Mouse (Mus musculus): ENCODE measurements at regions not wholly inside any gene's neighbourhood (a gene's known extent, or its start where the extent isn't known, plus 50 kb on each side); places are given as distances from the start of the nearest gene placed in this dataset.

GRCm38 (mm10) chr4:12647732-12648131 lies 475.9 kb upstream of the Fam92a start:
- Histone ChIP-seq H3K27ac (ENCODE audit: insufficient read depth, low read length) (no peak overlapping the region), H3K4me1 (ENCODE audit: control insufficient read depth, insufficient read depth, low read length) (no peaks in the 10 kb centered on the region), H3K4me3 (ENCODE audit: insufficient read depth, low read length) (no peak overlapping the region)
- no peak for TF ChIP-seq POLR2A (IDR thresholded peaks at IDR 0.05; ENCODE audit: low read depth, low read length)
- TF ChIP-seq CTCF (IDR thresholded peaks at IDR 0.05; ENCODE audit: borderline replicate concordance, insufficient read depth, low read length): no peak

DNA sequence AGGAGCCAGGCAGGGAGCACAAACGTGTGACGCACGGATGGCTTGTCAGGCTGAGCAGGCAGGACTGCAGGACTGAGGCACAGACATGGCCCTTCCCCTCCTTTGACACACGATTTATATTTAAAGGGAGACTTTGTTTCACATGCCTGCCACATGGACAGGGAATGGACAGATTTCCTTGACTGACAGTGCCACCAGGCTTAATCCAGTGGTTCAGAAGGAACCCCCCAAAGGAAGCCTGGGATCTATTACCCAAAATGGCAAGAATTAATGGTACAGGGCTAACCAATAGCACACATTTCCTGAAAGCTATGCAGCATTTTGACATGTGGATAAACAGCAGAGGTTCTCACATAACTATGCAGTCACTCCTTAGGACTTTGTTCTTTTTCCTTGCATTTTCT lies 470.7 kb upstream of the Fam92a start:
- Histone ChIP-seq H3K4me3 (ENCODE audit: insufficient read depth, low read length) (no peak overlapping the region), H3K27ac (ENCODE audit: insufficient read depth, low read length) (no peak overlapping the region), H3K4me1 (ENCODE audit: control insufficient read depth, insufficient read depth, low read length) (no peaks in the 10 kb centered on the region)
- TF ChIP-seq POLR2A (IDR thresholded peaks at IDR 0.05; ENCODE audit: low read depth, low read length): no peak
- no peak for TF ChIP-seq CTCF (IDR thresholded peaks at IDR 0.05; ENCODE audit: borderline replicate concordance, insufficient read depth, low read length)

GRCm38 (mm10) chr4:12629375-12629821 lies 457.6 kb upstream of the Fam92a start:
- Histone ChIP-seq H3K4me1 (ENCODE audit: control insufficient read depth, insufficient read depth, low read length) (no peaks in the 10 kb centered on the region), H3K4me3 (ENCODE audit: insufficient read depth, low read length) (no peak overlapping the region), H3K27ac (ENCODE audit: insufficient read depth, low read length) (no peak overlapping the region)
- no peak for TF ChIP-seq CTCF (IDR thresholded peaks at IDR 0.05; ENCODE audit: borderline replicate concordance, insufficient read depth, low read length)
- TF ChIP-seq POLR2A (IDR thresholded peaks at IDR 0.05; ENCODE audit: low read depth, low read length): no peak

GRCm38 (mm10) chr4:12628702-12629374 lies 457.0 kb upstream of the Fam92a start:
- Histone ChIP-seq H3K27ac (ENCODE audit: insufficient read depth, low read length) (no peak overlapping the region), H3K4me3 (ENCODE audit: insufficient read depth, low read length) (no peak overlapping the region), H3K4me1 (ENCODE audit: control insufficient read depth, insufficient read depth, low read length) (no peaks in the 10 kb centered on the region)
- no peak for TF ChIP-seq POLR2A (IDR thresholded peaks at IDR 0.05; ENCODE audit: low read depth, low read length)
- TF ChIP-seq CTCF (IDR thresholded peaks at IDR 0.05; ENCODE audit: borderline replicate concordance, insufficient read depth, low read length): no peak

DNA sequence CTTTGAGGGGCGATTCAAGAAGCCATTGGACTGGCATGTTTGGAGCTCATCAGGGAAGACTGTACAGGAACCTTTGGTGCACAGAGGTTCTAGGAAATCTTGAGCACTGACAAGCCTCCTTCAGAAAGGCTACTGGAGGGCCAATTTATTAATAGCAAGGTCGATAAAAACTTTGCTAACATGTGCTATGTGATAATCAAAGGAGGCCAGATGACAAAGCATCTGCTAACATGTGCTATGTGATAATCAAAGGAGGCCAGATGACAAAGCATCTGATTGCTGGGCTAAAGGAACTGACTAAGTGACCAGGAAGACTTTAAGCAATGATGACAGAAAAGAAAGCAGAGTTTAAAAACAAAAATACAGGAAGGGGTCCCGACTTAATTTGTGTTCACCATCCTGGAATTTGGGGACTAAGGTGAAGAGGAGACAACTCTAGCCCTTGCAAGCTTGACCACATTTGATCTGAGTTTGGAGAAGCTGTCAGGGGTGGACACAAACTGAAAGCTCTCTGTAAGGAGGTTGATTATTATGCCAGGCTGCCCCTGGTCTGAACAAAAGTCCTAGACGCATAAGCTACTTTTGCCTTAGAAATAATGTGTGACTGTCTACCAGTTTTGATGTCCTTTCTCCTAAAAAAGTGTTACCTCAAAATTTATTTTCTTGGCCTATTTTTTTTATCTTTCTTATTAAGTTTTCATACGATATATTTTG lies 455.5 kb upstream of the Fam92a start:
- no peaks in the 10 kb centered on the region for H3K4me1 ChIP-seq (ENCODE audit: control insufficient read depth, insufficient read depth, low read length)
- H3K27ac ChIP-seq (ENCODE audit: insufficient read depth, low read length): no peak overlapping the region
- no peak overlapping the region for H3K4me3 ChIP-seq (ENCODE audit: insufficient read depth, low read length)
- TF ChIP-seq POLR2A (IDR thresholded peaks at IDR 0.05; ENCODE audit: low read depth, low read length): no peak
- TF ChIP-seq CTCF (IDR thresholded peaks at IDR 0.05; ENCODE audit: borderline replicate concordance, insufficient read depth, low read length): no peak

GRCm38 (mm10) chr4:12620756-12621270 lies 449.0 kb upstream of the Fam92a start:
- no peak for TF ChIP-seq CTCF (IDR thresholded peaks at IDR 0.05; ENCODE audit: borderline replicate concordance, insufficient read depth, low read length)
- no peak for TF ChIP-seq POLR2A (IDR thresholded peaks at IDR 0.05; ENCODE audit: low read depth, low read length)
- Histone ChIP-seq H3K27ac (ENCODE audit: insufficient read depth, low read length) (no peak overlapping the region), H3K4me1 (ENCODE audit: control insufficient read depth, insufficient read depth, low read length) (no peaks in the 10 kb centered on the region), H3K4me3 (ENCODE audit: insufficient read depth, low read length) (no peak overlapping the region)

DNA sequence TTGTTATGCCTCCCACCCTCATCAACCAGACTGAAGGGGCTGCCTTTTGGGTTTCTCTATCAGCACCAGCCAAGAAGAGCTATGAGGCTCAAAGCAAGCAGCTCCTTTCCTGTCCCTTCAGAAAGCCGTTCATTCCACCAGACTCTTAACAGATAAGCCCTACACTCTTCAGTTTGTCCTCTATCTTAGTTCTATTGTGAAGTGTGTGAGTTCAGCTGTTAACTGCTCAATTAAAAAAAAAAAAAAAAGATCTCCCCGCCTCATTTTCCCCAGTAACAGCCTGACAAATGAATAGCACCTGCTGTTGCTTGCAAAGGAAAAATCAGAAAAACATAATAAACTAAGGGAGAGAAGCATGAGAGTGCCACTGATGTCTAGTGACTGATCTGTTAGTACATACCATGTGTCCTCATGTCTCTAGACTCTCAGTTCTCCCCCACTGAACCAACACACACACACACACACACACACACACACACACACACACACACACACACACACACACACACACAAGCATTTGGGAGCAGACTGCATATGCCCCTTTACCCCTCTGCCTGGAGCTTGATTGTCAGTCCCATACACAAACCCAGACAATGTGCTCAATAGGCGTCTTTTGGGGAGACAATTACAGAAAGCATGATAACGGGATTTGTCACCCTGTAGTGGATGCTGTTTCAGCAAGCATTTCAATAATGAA lies 448.4 kb upstream of the Fam92a start:
- Histone ChIP-seq H3K27ac (ENCODE audit: insufficient read depth, low read length) (no peak overlapping the region), H3K4me3 (ENCODE audit: insufficient read depth, low read length) (no peak overlapping the region), H3K4me1 (ENCODE audit: control insufficient read depth, insufficient read depth, low read length) (no peaks in the 10 kb centered on the region)
- TF ChIP-seq CTCF (IDR thresholded peaks at IDR 0.05; ENCODE audit: borderline replicate concordance, insufficient read depth, low read length) (no peak), POLR2A (IDR thresholded peaks at IDR 0.05; ENCODE audit: low read depth, low read length) (no peak)

DNA sequence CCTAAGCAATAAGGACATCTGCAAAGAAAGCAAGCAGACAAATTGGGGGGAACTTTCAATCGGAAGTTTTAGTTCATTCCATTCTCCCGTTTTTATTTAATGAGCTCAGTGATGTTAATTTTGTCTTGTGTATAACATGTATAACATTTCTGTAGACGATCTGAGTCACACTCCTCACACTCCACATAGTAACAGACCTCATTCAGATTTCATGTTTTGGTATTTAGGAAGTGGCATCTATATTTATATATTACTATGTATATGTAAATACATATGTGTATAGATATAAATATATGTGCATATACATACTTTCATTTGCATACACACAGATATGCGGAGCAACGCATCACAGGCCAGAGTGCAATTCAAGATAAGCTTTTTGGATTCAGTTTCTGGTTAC lies 444.9 kb upstream of the Fam92a start:
- TF ChIP-seq POLR2A (IDR thresholded peaks at IDR 0.05; ENCODE audit: low read depth, low read length) (no peak), CTCF (IDR thresholded peaks at IDR 0.05; ENCODE audit: borderline replicate concordance, insufficient read depth, low read length) (no peak)
- no peak overlapping the region for H3K27ac ChIP-seq (ENCODE audit: insufficient read depth, low read length)
- no peaks in the 10 kb centered on the region for H3K4me1 ChIP-seq (ENCODE audit: control insufficient read depth, insufficient read depth, low read length)
- no peak overlapping the region for H3K4me3 ChIP-seq (ENCODE audit: insufficient read depth, low read length)

- H3K27ac ChIP-seq (ENCODE audit: insufficient read depth, low read length): no peak overlapping the region
- TF ChIP-seq CTCF (IDR thresholded peaks at IDR 0.05; ENCODE audit: borderline replicate concordance, insufficient read depth, low read length) (no peak), POLR2A (IDR thresholded peaks at IDR 0.05; ENCODE audit: low read depth, low read length) (no peak)
Observed at GRCm38 (mm10) chr4:12611511-12611910, 439.7 kb upstream of the Fam92a start.

More at GRCm38 (mm10) chr4:12611511-12611910, 439.7 kb upstream of the Fam92a start:
- no peaks in the 10 kb centered on the region for H3K4me1 ChIP-seq (ENCODE audit: control insufficient read depth, insufficient read depth, low read length)
- H3K4me3 ChIP-seq (ENCODE audit: insufficient read depth, low read length): no peak overlapping the region

All from embryonic fibroblast, embryonic 13.5 days (primary cell).